Mouse (Mus musculus): ENCODE measurements around the gene Sowahb. TPM values are rescaled to one million over a fixed set of nuclear protein-coding genes. Genes with fewer than 3 reads are reported as not detected.

Gene Sowahb
- polyA plus RNA-seq, 1 experiment from 2014 or later: 0.05 TPM

GRCm38 (mm10) chr5:93079596-93079995 is 34.8 kb upstream of the Sowahb start:
- Histone ChIP-seq H3K27ac (ENCODE audit: low read depth, low read length) (no peak overlapping the region), H3K4me3 (ENCODE audit: low read depth, low read length) (no peak overlapping the region), H3K36me3 (ENCODE audit: control insufficient read depth, insufficient read depth, low read length) (no peaks in the 10 kb centered on the region), H3K4me1 (ENCODE audit: control insufficient read depth, insufficient read depth, low read length) (no peaks in the 10 kb centered on the region), H3K27me3 (replicated peaks; ENCODE audit: control insufficient read depth, insufficient read depth, low read length) (no peaks in the 10 kb centered on the region), H3K9me3 (replicated peaks; ENCODE audit: control insufficient read depth, low read length) (no peaks in the 10 kb centered on the region), H3K4me2 (ENCODE audit: low read length) (no peak overlapping the region), H3K9ac (ENCODE audit: low read length) (no peak overlapping the region)
- ATAC-seq: no peak
- WGBS: 86% methylated on average over 3 of the region's 3 CpGs
- no peak for DNase-seq (ENCODE audit: low spot score)

- H3K36me3 ChIP-seq (ENCODE audit: control insufficient read depth, insufficient read depth, low read length): no peaks in the 10 kb centered on the region
- H3K27ac ChIP-seq (ENCODE audit: low read depth, low read length): no peak overlapping the region
- H3K4me3 ChIP-seq (ENCODE audit: low read depth, low read length): no peak overlapping the region
- no peak overlapping the region for H3K4me2 ChIP-seq (ENCODE audit: low read length)
- no peaks in the 10 kb centered on the region for H3K27me3 ChIP-seq (replicated peaks; ENCODE audit: control insufficient read depth, insufficient read depth, low read length)
- DNase-seq (ENCODE audit: low spot score) (no peak), ATAC-seq (no peak)
- no peaks in the 10 kb centered on the region for H3K4me1 ChIP-seq (ENCODE audit: control insufficient read depth, insufficient read depth, low read length)
- no peak overlapping the region for H3K9ac ChIP-seq (ENCODE audit: low read length)
- no peaks in the 10 kb centered on the region for H3K9me3 ChIP-seq (replicated peaks; ENCODE audit: control insufficient read depth, low read length)
- WGBS: 83% methylated on average over 7 of the region's 7 CpGs
Observed at GRCm38 (mm10) chr5:93077661-93078323, 33.0 kb upstream of the Sowahb start.

- no peaks in the 10 kb centered on the region for H3K4me1 ChIP-seq (ENCODE audit: control insufficient read depth, insufficient read depth, low read length)
- H3K9ac ChIP-seq (ENCODE audit: low read length): no peak overlapping the region
- DNase-seq (ENCODE audit: low spot score) (no peak), ATAC-seq (no peak)
- H3K4me3 ChIP-seq (ENCODE audit: low read depth, low read length): no peak overlapping the region
- H3K27ac ChIP-seq (ENCODE audit: low read depth, low read length): no peak overlapping the region
- 94% methylated on average over 4 of the region's 4 CpGs for WGBS
- H3K36me3 ChIP-seq (ENCODE audit: control insufficient read depth, insufficient read depth, low read length): no peaks in the 10 kb centered on the region
- H3K27me3 ChIP-seq (replicated peaks; ENCODE audit: control insufficient read depth, insufficient read depth, low read length): no peaks in the 10 kb centered on the region
- no peaks in the 10 kb centered on the region for H3K9me3 ChIP-seq (replicated peaks; ENCODE audit: control insufficient read depth, low read length)
- H3K4me2 ChIP-seq (ENCODE audit: low read length): no peak overlapping the region
Observed at GRCm38 (mm10) chr5:93060865-93061264, 16.0 kb upstream of the Sowahb start.

GRCm38 (mm10) chr5:93053606-93054397 is 9.0 kb upstream of the Sowahb start:
- DNase-seq (ENCODE audit: low spot score): peak; percentile 62
- Histone ChIP-seq H3K27ac (ENCODE audit: low read depth, low read length) (no peak overlapping the region), H3K27me3 (replicated peaks; ENCODE audit: control insufficient read depth, insufficient read depth, low read length) (0 out of 2 replicates have a peak, but pooled peaks cover 7% of the 10 kb centered on the region), H3K4me3 (ENCODE audit: low read depth, low read length) (no peak overlapping the region), H3K9ac (ENCODE audit: low read length) (no peak overlapping the region), H3K4me1 (ENCODE audit: control insufficient read depth, insufficient read depth, low read length) (0 out of 2 replicates have a peak, but pooled peaks cover 4% of the 10 kb centered on the region), H3K4me2 (ENCODE audit: low read length) (no peak overlapping the region), H3K9me3 (replicated peaks; ENCODE audit: control insufficient read depth, low read length) (no peaks in the 10 kb centered on the region), H3K36me3 (ENCODE audit: control insufficient read depth, insufficient read depth, low read length) (no peaks in the 10 kb centered on the region)
- peak; percentile 71 for ATAC-seq
- 15% methylated on average over 8 of the region's 8 CpGs for WGBS

GRCm38 (mm10) chr5:93051951-93052350 is 7.1 kb upstream of the Sowahb start:
- H3K36me3 ChIP-seq (ENCODE audit: control insufficient read depth, insufficient read depth, low read length): no peaks in the 10 kb centered on the region
- H3K9me3 ChIP-seq (replicated peaks; ENCODE audit: control insufficient read depth, low read length): no peaks in the 10 kb centered on the region
- no peak overlapping the region for H3K4me2 ChIP-seq (ENCODE audit: low read length)
- H3K4me1 ChIP-seq (ENCODE audit: control insufficient read depth, insufficient read depth, low read length): 0 out of 2 replicates have a peak, but pooled peaks cover 4% of the 10 kb centered on the region
- H3K9ac ChIP-seq (ENCODE audit: low read length): no peak overlapping the region
- ATAC-seq: no peak
- H3K4me3 ChIP-seq (ENCODE audit: low read depth, low read length): no peak overlapping the region
- peak; percentile 33 for DNase-seq (ENCODE audit: low spot score)
- H3K27me3 ChIP-seq (replicated peaks; ENCODE audit: control insufficient read depth, insufficient read depth, low read length): peaks cover 12% of the 10 kb centered on the region; the same call in 1 of the 2 replicates
- no peak overlapping the region for H3K27ac ChIP-seq (ENCODE audit: low read depth, low read length)
- 65% methylated on average over 9 of the region's 9 CpGs for WGBS

GRCm38 (mm10) chr5:93051041-93051440 is 6.2 kb upstream of the Sowahb start:
- Histone ChIP-seq H3K27ac (ENCODE audit: low read depth, low read length) (no peak overlapping the region), H3K9me3 (replicated peaks; ENCODE audit: control insufficient read depth, low read length) (no peaks in the 10 kb centered on the region), H3K4me3 (ENCODE audit: low read depth, low read length) (no peak overlapping the region), H3K4me2 (ENCODE audit: low read length) (no peak overlapping the region), H3K4me1 (ENCODE audit: control insufficient read depth, insufficient read depth, low read length) (0 out of 2 replicates have a peak, but pooled peaks cover 4% of the 10 kb centered on the region), H3K9ac (ENCODE audit: low read length) (no peak overlapping the region), H3K36me3 (ENCODE audit: control insufficient read depth, insufficient read depth, low read length) (no peaks in the 10 kb centered on the region), H3K27me3 (replicated peaks; ENCODE audit: control insufficient read depth, insufficient read depth, low read length) (peaks cover 21% of the 10 kb centered on the region)
- no peak for DNase-seq (ENCODE audit: low spot score)
- no peak for ATAC-seq
- 44% methylated on average over 5 of the region's 5 CpGs for WGBS

- no peak overlapping the region for H3K9ac ChIP-seq (ENCODE audit: low read length)
- H3K27me3 ChIP-seq (replicated peaks; ENCODE audit: control insufficient read depth, insufficient read depth, low read length): peaks cover 31% of the 10 kb centered on the region
- peaks cover 9% of the 10 kb centered on the region for H3K4me1 ChIP-seq (ENCODE audit: control insufficient read depth, insufficient read depth, low read length)
- H3K4me2 ChIP-seq (ENCODE audit: low read length): no peak overlapping the region
- no peaks in the 10 kb centered on the region for H3K36me3 ChIP-seq (ENCODE audit: control insufficient read depth, insufficient read depth, low read length)
- ATAC-seq: no peak
- 71% methylated on average over 1 of the region's 1 CpGs for WGBS
- DNase-seq (ENCODE audit: low spot score): no peak
- no peak overlapping the region for H3K27ac ChIP-seq (ENCODE audit: low read depth, low read length)
- H3K4me3 ChIP-seq (ENCODE audit: low read depth, low read length): no peak overlapping the region
- H3K9me3 ChIP-seq (replicated peaks; ENCODE audit: control insufficient read depth, low read length): no peaks in the 10 kb centered on the region
Observed at GRCm38 (mm10) chr5:93049971-93050370, 5.1 kb upstream of the Sowahb start.

- H3K36me3 ChIP-seq (ENCODE audit: control insufficient read depth, insufficient read depth, low read length): no peaks in the 10 kb centered on the region
- no peak overlapping the region for H3K9ac ChIP-seq (ENCODE audit: low read length)
- DNase-seq (ENCODE audit: low spot score): peak; percentile 48
- no peak for ATAC-seq
- H3K27me3 ChIP-seq (replicated peaks; ENCODE audit: control insufficient read depth, insufficient read depth, low read length): peaks cover 45% of the 10 kb centered on the region
- 63% methylated on average over 13 of the region's 13 CpGs for WGBS
- no peak overlapping the region for H3K4me2 ChIP-seq (ENCODE audit: low read length)
- H3K9me3 ChIP-seq (replicated peaks; ENCODE audit: control insufficient read depth, low read length): no peaks in the 10 kb centered on the region
- no peak overlapping the region for H3K27ac ChIP-seq (ENCODE audit: low read depth, low read length)
- H3K4me1 ChIP-seq (ENCODE audit: control insufficient read depth, insufficient read depth, low read length): peaks cover 20% of the 10 kb centered on the region
- no peak overlapping the region for H3K4me3 ChIP-seq (ENCODE audit: low read depth, low read length)
Observed at GRCm38 (mm10) chr5:93048481-93049240, 3.8 kb upstream of the Sowahb start.

All from forebrain, embryonic 14.5 days (tissue).